Mouse (Mus musculus) G1E-ER4 (cell line): ENCODE data around the gene BC005624. TPM values are rescaled to one million over a fixed set of nuclear protein-coding genes. Genes with fewer than 3 reads are reported as not detected.

ENCODE experiments used
- GATA1 ChIP-seq: IDR thresholded peaks from one replicate; pipeline ENCODE4 v1.8.0; 2012; ENCODE audit warnings: low read length, inconsistent platforms
- polyA plus RNA-seq: library from polyadenylated mRNA; stranded (reverse); fragments of >175 nt; gene quantifications from 2 replicates; pipeline ENCODE4 v1.2.3, GENCODE M21; 2012

The BC005624 gene
- polyA plus RNA-seq, 1 experiment = 10.4 TPM

- TF ChIP-seq GATA1 = no peak
These were observed 29.6 kb downstream of the BC005624 start for GRCm38 (mm10) chr2:30952457-30952823.

- TF ChIP-seq GATA1 = no peak
These were observed 39.4 kb downstream of the BC005624 start for GRCm38 (mm10) chr2:30942603-30943011.

- TF ChIP-seq GATA1 = no peak
These were observed 40.4 kb downstream of the BC005624 start for GRCm38 (mm10) chr2:30941586-30941985.

GRCm38 (mm10) chr2:30938574-30938991 lies 43.4 kb downstream of the BC005624 start:
- TF ChIP-seq GATA1 = no peak

GRCm38 (mm10) chr2:30937731-30938130 lies 44.3 kb downstream of the BC005624 start:
- TF ChIP-seq GATA1 = no peak

GRCm38 (mm10) chr2:30936808-30937207 lies 45.2 kb downstream of the BC005624 start:
- no peak for TF ChIP-seq GATA1

GRCm38 (mm10) chr2:30933917-30934450 lies 48.0 kb downstream of the BC005624 start:
- TF ChIP-seq GATA1 = no peak

GRCm38 (mm10) chr2:30933032-30933431 lies 49.0 kb downstream of the BC005624 start:
- TF ChIP-seq GATA1 = no peak

- TF ChIP-seq GATA1 = no peak
These were observed 50.1 kb downstream of the BC005624 start for GRCm38 (mm10) chr2:30931922-30932321.

GRCm38 (mm10) chr2:30929483-30930045 lies 52.4 kb downstream of the BC005624 start, which contains the start of gene Ptges:
Ptges (minus strand) TSS chr2:30929863.
- no peak for TF ChIP-seq GATA1

GRCm38 (mm10) chr2:30928893-30929482 lies 53.0 kb downstream of the BC005624 start:
- TF ChIP-seq GATA1 = no peak

GRCm38 (mm10) chr2:30927844-30928628 lies 54.0 kb downstream of the BC005624 start:
- TF ChIP-seq GATA1 = no peak

- no peak for TF ChIP-seq GATA1
These were observed 54.7 kb downstream of the BC005624 start for GRCm38 (mm10) chr2:30927151-30927781.

GRCm38 (mm10) chr2:30926381-30926780 lies 55.6 kb downstream of the BC005624 start:
- TF ChIP-seq GATA1 = no peak

- TF ChIP-seq GATA1 = no peak
These were observed 56.8 kb downstream of the BC005624 start for GRCm38 (mm10) chr2:30925181-30925580.

- no peak for TF ChIP-seq GATA1
These were observed 58.9 kb downstream of the BC005624 start for GRCm38 (mm10) chr2:30923099-30923498.

Other genes starting within 250 kb of the BC005624 start
- gene 1700001O22Rik, start 178.5 kb downstream of the BC005624 start, polyA plus RNA-seq = not detected in 2 replicates
- 68.9 and 78.9 TPM in 2 replicates for gene Ntmt1, start 174.4 kb downstream of the BC005624 start, polyA plus RNA-seq
- gene Asb6, start 151.9 kb downstream of the BC005624 start, polyA plus RNA-seq = 44.5 and 49.3 TPM in 2 replicates
- not detected in 2 replicates for gene Prrx2, start 147.2 kb downstream of the BC005624 start, polyA plus RNA-seq
- gene Ptges, start 52.3 kb downstream of the BC005624 start, polyA plus RNA-seq = not detected in 2 replicates
- 19.3 and 19.9 TPM in 2 replicates for gene Tor1b, start 29.2 kb downstream of the BC005624 start, polyA plus RNA-seq
- gene Tor1a, start 14.3 kb downstream of the BC005624 start, polyA plus RNA-seq = 95.5 and 111 TPM in 2 replicates
- gene Usp20, start 78 bp upstream of the BC005624 start, polyA plus RNA-seq = 6.3 and 9.2 TPM in 2 replicates
- gene Fnbp1, start 159.8 kb upstream of the BC005624 start, polyA plus RNA-seq = 56.4 and 90.3 TPM in 2 replicates
- gene Gpr107, start 170.1 kb upstream of the BC005624 start, polyA plus RNA-seq = 7.7 and 8.7 TPM in 2 replicates